Mouse (Mus musculus) small intestine, adult 2 months (tissue): ENCODE measurements around the gene Cdc73.
"Not testable (repeated sequence)": the region's sequence is repeated elsewhere in the genome, so short reads cannot be mapped to it uniquely, and the experiment has no call there.

Experiments
- CTCF ChIP-seq: fragments of 200-500 bp; IDR thresholded peaks from 2 replicates; pipeline ENCODE4 v1.5.1; 2012; ENCODE audit warnings: low read depth, mild to moderate bottlenecking, control low read depth, inconsistent platforms, low read length, moderate library complexity, mixed read lengths; ENCODE audit not compliant: insufficient replicate concordance, insufficient read length; ENCODE audit errors: extremely low read depth
- POLR2A ChIP-seq: fragments of 200-500 bp; IDR thresholded peaks from 2 replicates; pipeline ENCODE4 v1.6.1; 2012; ENCODE audit warnings: low read depth, mild to moderate bottlenecking, control low read depth, inconsistent platforms, low read length, moderate library complexity

DNA sequence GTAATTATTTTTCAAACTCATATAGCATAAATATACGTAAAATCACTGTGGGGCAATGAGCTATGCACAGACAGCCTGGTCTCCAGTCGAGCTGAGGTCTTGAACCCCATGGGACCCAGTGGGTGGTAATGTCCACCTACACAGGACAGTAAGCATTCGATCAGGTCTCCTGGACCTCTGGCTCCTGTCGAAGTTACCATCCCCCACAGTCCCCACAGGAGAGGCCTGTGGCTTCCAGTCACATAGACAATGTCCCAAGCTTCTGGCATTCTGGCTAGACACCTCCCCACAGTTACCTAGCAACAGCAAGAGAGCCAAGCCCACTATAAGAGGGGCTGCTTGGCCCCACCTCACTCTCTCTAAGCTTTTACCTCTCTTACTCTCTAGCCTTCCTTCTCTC lies 37.9 kb downstream of the Cdc73 start:
- not testable (repeated sequence) for TF ChIP-seq CTCF, POLR2A
